Mouse (Mus musculus) left cerebral cortex, postnatal 25 days (tissue): ENCODE measurements around the gene Cyfip1. TPM values are rescaled to one million over a fixed set of nuclear protein-coding genes. Genes with fewer than 3 reads are reported as not detected.

ENCODE experiments used
- total RNA-seq, 2 experiments: library from RNA; stranded (reverse); gene quantifications; 2 replicates each; pipeline ENCODE4 v1.2.3; 2021

Cyfip1 gene
- total RNA-seq, 2 experiments from 2014 or later = 66.7 to 73.1 TPM

Other genes with a start within 250 kb of the Cyfip1 start
- gene Siglech, start 73.6 kb upstream of the Cyfip1 start, total RNA-seq = 10 to 100 TPM; 15.1 to 15.7 TPM
- 10 to 100 TPM; 30.1 to 32.9 TPM for gene Tubgcp5, start 47.6 kb upstream of the Cyfip1 start, total RNA-seq
- gene Nipa2, start 120.7 kb downstream of the Cyfip1 start, total RNA-seq = 10 to 100 TPM; 60.5 to 63.5 TPM
- gene Nipa1, start 178.2 kb downstream of the Cyfip1 start, total RNA-seq = 10 to 100 TPM; 63.5 to 65.9 TPM
- gene Herc2, start 208.5 kb downstream of the Cyfip1 start, total RNA-seq = 100 to 1,000 TPM; 139 to 140 TPM